In the genomic region with DNA sequence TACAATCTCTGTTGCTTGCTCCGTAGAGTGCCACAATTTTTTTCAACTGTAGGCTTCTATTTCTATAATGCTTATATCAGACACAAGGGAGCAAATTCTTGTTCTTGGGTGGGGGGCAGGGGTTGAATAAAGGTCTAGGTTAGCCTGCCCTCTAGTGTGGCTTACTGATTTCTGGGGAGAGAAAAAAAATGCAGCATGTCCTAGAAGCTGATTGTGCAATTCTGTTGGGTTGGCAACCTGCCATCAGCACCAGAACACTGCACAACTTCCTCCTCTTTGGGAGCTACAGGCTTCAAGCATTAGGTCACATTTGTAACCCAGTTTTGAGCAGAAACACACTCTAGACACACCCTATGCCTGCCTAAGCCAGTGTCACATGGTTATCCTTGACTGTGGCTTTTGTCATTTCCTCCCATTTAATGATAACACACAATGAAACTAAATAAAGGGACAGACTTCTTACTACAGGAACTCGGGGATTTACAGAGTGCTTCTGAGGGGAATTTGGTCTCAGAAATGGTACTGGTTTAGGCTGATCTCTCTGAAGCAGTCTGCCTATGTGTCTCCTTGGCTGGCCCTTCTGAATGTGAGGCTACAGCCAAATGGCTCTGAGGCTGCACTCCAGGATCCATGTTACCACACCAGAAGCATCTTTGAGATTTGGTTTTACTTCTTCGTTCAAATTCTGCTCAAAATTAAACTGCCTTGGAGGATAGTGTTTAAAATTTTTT, we compare ENCODE assay signal across 9 mouse cellular contexts.
DNase-seq lines count a peak whose midpoint lies in the region; ATAC-seq and TF ChIP-seq lines count a peak whose summit lies in the region.
"Had no signal": no experiment of that assay in that cellular context is flagged by ENCODE, and none has a peak within 500 bp of the region (broad histone marks: within the 10 kb centered on the region; RNA-seq: fewer than 3 reads in every experiment).

No protein-coding gene starts in this region.

- H3K9me3 ChIP-seq in midbrain, embryonic 13.5 days: no peaks in the 10 kb centered on the region
- H3K9me3 ChIP-seq in midbrain, embryonic 11.5 days (ENCODE audit: control insufficient read depth, low read length): no peaks in the 10 kb centered on the region
- no peaks in the 10 kb centered on the region for H3K9me3 ChIP-seq in midbrain, embryonic 16.5 days (replicated peaks; ENCODE audit: control insufficient read depth, low read length, poor library complexity, severe bottlenecking)
- H3K9me3 ChIP-seq: G1E had no signal

- H3K4me1 ChIP-seq in midbrain, embryonic 13.5 days (replicated peaks): no peaks in the 10 kb centered on the region
- H3K4me1 ChIP-seq in midbrain, embryonic 11.5 days (ENCODE audit: control insufficient read depth, insufficient read depth, low read length): peaks cover 3% of the 10 kb centered on the region; the same call in 1 of the 2 replicates
- peaks cover 4% of the 10 kb centered on the region; the same call in 1 of the 2 replicates for H3K4me1 ChIP-seq in kidney, adult 2 months (ENCODE audit: control insufficient read depth, insufficient read depth, low read length)
- peaks cover 6% of the 10 kb centered on the region for H3K4me1 ChIP-seq in midbrain, embryonic 16.5 days (ENCODE audit: control insufficient read depth, insufficient read depth, low read length)

- peak; percentile 22; the same call in 1 of the 2 replicates for TF ChIP-seq CTCF in kidney, adult 2 months (conservative IDR thresholded peaks at IDR 0.05; ENCODE audit: insufficient read depth, insufficient read length, low read depth, low read length)

- ATAC-seq in midbrain, embryonic 13.5 days: 0 out of 2 replicates have a peak, but pooled peaks have one; percentile 51
- ATAC-seq in midbrain, embryonic 11.5 days (ENCODE audit: low FRiP score): no peak
- ATAC-seq in midbrain, embryonic 16.5 days: peak; percentile 66; the same call in 1 of the 2 replicates

- intact Hi-C loops in left cerebral cortex, postnatal 4 days (cut with DNase I): loop anchor here (10.0 kb wide), 1 partner anchor 411 kb away; no protein-coding TSS in a partner anchor

- H3K4me2 ChIP-seq in midbrain, embryonic 13.5 days (replicated peaks): no peak overlapping the region
- H3K4me2 ChIP-seq in midbrain, embryonic 11.5 days: no peak overlapping the region
- H3K4me2 ChIP-seq in midbrain, embryonic 16.5 days (ENCODE audit: low read length): no peak overlapping the region

- H3K4me3 ChIP-seq in midbrain, embryonic 13.5 days (replicated peaks): no peak overlapping the region
- H3K4me3 ChIP-seq in midbrain, embryonic 11.5 days (ENCODE audit: low read depth, low read length): no peak overlapping the region
- H3K4me3 ChIP-seq in kidney, adult 2 months (ENCODE audit: insufficient read depth, low read depth, low read length): no peak overlapping the region
- no peak overlapping the region for H3K4me3 ChIP-seq in midbrain, embryonic 16.5 days (ENCODE audit: low read depth, low read length)

- WGBS in midbrain, embryonic 13.5 days: 72% methylated on average over 3 of the region's 3 CpGs
- 78% methylated on average over 3 of the region's 3 CpGs for WGBS in midbrain, embryonic 11.5 days
- 36% methylated on average over 3 of the region's 3 CpGs for WGBS in kidney, adult 2 months
- WGBS in midbrain, embryonic 16.5 days: 62% methylated on average over 3 of the region's 3 CpGs

- H3K36me3 ChIP-seq in midbrain, embryonic 13.5 days: no peaks in the 10 kb centered on the region
- no peaks in the 10 kb centered on the region for H3K36me3 ChIP-seq in midbrain, embryonic 11.5 days (ENCODE audit: control insufficient read depth, insufficient read depth, low read length)
- no peaks in the 10 kb centered on the region for H3K36me3 ChIP-seq in kidney, adult 2 months (ENCODE audit: control insufficient read depth, insufficient read depth, low read length)
- H3K36me3 ChIP-seq in midbrain, embryonic 16.5 days (ENCODE audit: control insufficient read depth, insufficient read depth, low read length): no peaks in the 10 kb centered on the region
- H3K36me3 ChIP-seq: G1E had no signal

- no peak for DNase-seq in midbrain, embryonic 11.5 days (ENCODE audit: low spot score, missing footprints)
- DNase-seq in cerebellum, postnatal 36 days: peak; percentile 17 to 25
- peak; percentile 99 for DNase-seq in heart, adult 11 months
- peak; percentile 88 for DNase-seq in kidney, adult 2 months
- peak; percentile 66 for DNase-seq in left cerebral cortex, postnatal 4 days
- peak; percentile 28 to 80 for DNase-seq in urinary bladder, adult 18-20 months (ENCODE audit: low spot score in 2 of 2)

- TF ChIP-seq POLR2A in kidney, adult 2 months (IDR thresholded peaks at IDR 0.05; ENCODE audit: low read depth, low read length): no peak

- H3K27me3 ChIP-seq in midbrain, embryonic 13.5 days: no peaks in the 10 kb centered on the region
- no peaks in the 10 kb centered on the region for H3K27me3 ChIP-seq in midbrain, embryonic 11.5 days (ENCODE audit: control insufficient read depth, insufficient read depth, low read length)
- no peaks in the 10 kb centered on the region for H3K27me3 ChIP-seq in kidney, adult 2 months (replicated peaks; ENCODE audit: control insufficient read depth, insufficient read depth, low read length)
- H3K27me3 ChIP-seq in midbrain, embryonic 16.5 days (ENCODE audit: control insufficient read depth, insufficient read depth, low read depth, low read length): no peaks in the 10 kb centered on the region

- H3K9ac ChIP-seq in midbrain, embryonic 13.5 days (replicated peaks): no peak overlapping the region
- no peak overlapping the region for H3K9ac ChIP-seq in midbrain, embryonic 11.5 days (ENCODE audit: low read length)
- no peak overlapping the region for H3K9ac ChIP-seq in midbrain, embryonic 16.5 days (ENCODE audit: low read depth, low read length)

- peak overlapping the region; percentile 7; the same call in 1 of the 2 replicates for H3K27ac ChIP-seq in midbrain, embryonic 13.5 days
- H3K27ac ChIP-seq in midbrain, embryonic 11.5 days (ENCODE audit: low read depth, low read length): no peak overlapping the region
- 0 out of 2 replicates have a peak overlapping the region, but pooled peaks have one; percentile 12 for H3K27ac ChIP-seq in kidney, adult 2 months (ENCODE audit: insufficient read depth, low read depth, low read length)
- H3K27ac ChIP-seq in midbrain, embryonic 16.5 days (ENCODE audit: low read length): no peak overlapping the region

Comparison
In these comparisons a context has a peak if more than half of its experiments do, and no peak if none do; other contexts are left out.
1. H3K27ac ChIP-seq: peak in midbrain, embryonic 13.5 days (single experiment) and kidney, adult 2 months (single experiment); none in midbrain, embryonic 11.5 days (single experiment) and midbrain, embryonic 16.5 days (single experiment).